Mouse (Mus musculus): Measurements from ENCODE around the gene Ap4m1. TPM values are rescaled to one million over a fixed set of nuclear protein-coding genes. Genes with fewer than 3 reads are reported as not detected.

Ap4m1 gene
- polyA plus RNA-seq (2016; fragmentation: Nextera tagmentation; extraction: Ambion mirVana) = 32.7 TPM in 2 replicates

DNA sequence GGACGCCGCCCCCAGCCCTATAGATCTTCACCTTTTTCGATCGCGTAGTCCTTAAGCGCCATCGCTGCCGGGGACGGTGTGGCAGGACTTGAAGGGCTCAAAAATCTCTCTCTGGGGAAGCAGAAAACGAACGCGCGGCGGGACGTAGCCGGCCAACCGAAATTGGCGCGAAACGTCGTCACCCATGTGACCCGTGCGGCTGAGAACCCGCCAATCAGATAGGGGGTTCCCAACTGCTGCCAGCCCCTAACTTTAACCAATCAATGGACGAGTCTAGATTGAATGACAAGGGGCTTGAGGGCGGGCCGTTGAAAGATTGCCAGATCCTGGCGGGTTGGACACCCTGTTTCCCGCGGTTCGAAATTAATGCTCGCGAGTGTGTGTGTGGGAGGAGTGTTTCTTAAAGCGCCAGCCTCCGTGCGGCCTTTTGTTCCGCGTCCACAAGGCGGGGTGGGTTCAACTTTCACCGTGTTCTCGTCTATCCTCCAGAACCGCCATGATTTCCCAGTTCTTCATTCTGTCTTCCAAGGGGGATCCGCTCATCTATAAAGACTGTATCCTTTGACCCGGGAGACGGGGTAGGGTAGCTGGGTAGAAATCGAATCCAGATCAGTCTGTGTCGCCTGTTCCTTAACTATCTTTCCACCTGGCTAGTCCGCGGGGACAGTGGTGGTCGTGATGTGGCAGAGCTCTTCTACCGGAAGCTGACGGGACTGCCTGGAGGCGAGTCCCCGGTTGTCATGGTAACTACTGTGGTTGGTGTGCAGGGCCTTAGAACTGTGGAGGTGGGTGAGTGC lies at the start of gene Ap4m1, which contains the start of gene Mcm7:
Gene Ap4m1 (plus strand): TSS at position 308 of the 797 bp plus-strand sequence.
Gene Mcm7 (minus strand): TSS at position 728 of the 797 bp plus-strand sequence.
- H3K9me3 ChIP-seq = no peaks in the 10 kb centered on the region
- peaks cover 36% of the 10 kb centered on the region for H3K4me1 ChIP-seq
- peak within 1 kb of the TSS; percentile 98 for H3K27ac ChIP-seq
- WGBS = under 1% methylated on average over 54 of the region's 54 CpGs
- no peaks in the 10 kb centered on the region for H3K27me3 ChIP-seq (ENCODE audit: poor library complexity, severe bottlenecking)
- peak within 1 kb of the TSS; percentile 85 for H3K4me3 ChIP-seq
- H3K36me3 ChIP-seq (replicated peaks) = peaks cover 74% of the 10 kb centered on the region
- peak; percentile 93 for DNase-seq (ENCODE audit: extremely low spot score, low spot score)

DNA sequence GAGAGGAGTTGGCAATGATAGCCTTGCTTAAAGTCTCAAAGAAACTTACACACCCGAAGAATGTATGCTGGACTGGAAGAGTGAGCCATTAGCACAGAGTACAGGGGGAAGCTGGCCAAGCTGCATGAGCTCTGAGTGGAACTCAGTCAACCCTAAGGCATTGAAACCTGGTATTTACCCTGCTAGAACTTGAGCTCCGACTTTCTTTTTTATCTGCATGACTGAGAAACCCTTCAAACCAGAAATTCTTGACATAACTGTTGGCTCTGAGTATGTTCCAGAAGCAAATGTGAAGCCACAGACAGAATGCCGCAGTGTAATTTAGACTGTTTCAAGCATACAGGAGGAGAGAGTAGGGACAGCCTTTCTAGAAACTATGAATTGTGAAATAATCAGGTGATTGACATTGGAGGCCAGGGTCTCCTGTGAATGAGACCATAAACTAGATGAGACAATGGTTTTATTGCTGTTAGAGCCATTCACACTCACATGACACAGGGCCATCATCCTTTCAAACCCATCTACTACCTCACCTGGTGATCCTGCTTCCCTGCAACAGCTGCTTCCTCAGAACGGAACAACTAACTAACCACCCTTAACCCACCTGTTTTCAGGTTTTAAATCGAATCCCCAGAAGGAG lies 39.3 kb upstream of the Ap4m1 start:
- H3K27me3 ChIP-seq (ENCODE audit: poor library complexity, severe bottlenecking) = no peaks in the 10 kb centered on the region
- H3K36me3 ChIP-seq (replicated peaks) = peaks cover 87% of the 10 kb centered on the region
- no peak for DNase-seq (ENCODE audit: extremely low spot score, low spot score)
- no peaks in the 10 kb centered on the region for H3K4me1 ChIP-seq
- H3K4me3 ChIP-seq = no peak overlapping the region
- 92% methylated on average over 5 of the region's 5 CpGs for WGBS
- no peaks in the 10 kb centered on the region for H3K9me3 ChIP-seq
- H3K27ac ChIP-seq = no peak overlapping the region

DNA sequence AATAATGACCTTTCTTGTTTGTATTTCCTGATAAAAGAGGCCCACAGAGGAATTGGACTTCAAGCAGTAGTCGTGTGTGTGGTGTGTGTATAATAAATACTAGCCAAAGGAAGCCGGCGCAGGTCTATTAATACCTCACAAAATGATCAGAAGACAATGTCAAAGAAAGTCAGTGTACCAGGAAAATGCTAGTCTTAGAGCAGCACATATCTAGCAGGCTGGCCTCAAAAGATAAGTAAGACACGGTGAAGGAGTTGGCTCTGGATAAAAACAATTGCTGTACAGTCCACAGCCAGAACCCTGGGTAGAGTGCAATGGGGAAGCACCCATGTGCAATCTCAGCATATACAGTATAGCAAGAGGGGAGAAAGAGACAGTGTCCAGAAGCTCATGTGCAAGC lies 34.5 kb upstream of the Ap4m1 start:
- no peaks in the 10 kb centered on the region for H3K27me3 ChIP-seq (ENCODE audit: poor library complexity, severe bottlenecking)
- H3K4me1 ChIP-seq = no peaks in the 10 kb centered on the region
- H3K36me3 ChIP-seq (replicated peaks) = peaks cover 59% of the 10 kb centered on the region
- no peak overlapping the region for H3K4me3 ChIP-seq
- DNase-seq (ENCODE audit: extremely low spot score, low spot score) = no peak
- WGBS = 95% methylated on average over 4 of the region's 4 CpGs
- H3K27ac ChIP-seq = no peak overlapping the region
- H3K9me3 ChIP-seq = no peaks in the 10 kb centered on the region

DNA sequence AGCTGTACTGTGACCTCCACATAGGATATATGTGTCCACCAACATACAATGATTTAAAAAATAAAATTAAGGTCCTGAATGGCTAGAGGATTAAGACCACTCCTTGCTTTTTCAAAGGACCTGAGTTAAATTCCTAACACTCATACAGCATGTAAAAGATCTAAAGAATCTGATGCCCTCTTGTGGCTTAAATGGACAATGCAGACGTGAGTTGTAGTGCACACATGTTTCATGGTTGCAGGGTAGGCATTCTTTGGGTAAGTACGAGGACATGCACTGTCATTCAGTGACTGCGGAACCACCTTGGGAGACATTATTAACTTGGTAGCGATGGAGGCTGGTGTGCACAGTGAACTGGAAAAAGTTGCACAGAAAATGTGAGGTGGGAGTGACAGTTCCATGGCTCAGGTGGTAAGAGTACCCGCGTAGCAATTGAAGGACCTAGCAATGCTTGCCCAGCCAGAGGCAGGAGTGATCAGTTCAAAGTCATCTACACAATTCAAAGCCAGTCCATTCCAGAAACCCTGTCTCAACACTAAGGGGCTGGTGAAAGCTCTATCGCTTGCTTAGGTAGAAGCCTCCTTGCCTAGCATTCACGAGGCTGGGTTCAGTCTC lies 33.8 kb upstream of the Ap4m1 start:
- WGBS = 67% methylated on average over 8 of the region's 8 CpGs
- DNase-seq (ENCODE audit: extremely low spot score, low spot score) = no peak
- Histone ChIP-seq H3K27ac (no peak overlapping the region), H3K27me3 (ENCODE audit: poor library complexity, severe bottlenecking) (no peaks in the 10 kb centered on the region), H3K4me3 (no peak overlapping the region), H3K9me3 (no peaks in the 10 kb centered on the region), H3K4me1 (no peaks in the 10 kb centered on the region), H3K36me3 (replicated peaks) (peaks cover 57% of the 10 kb centered on the region)

DNA sequence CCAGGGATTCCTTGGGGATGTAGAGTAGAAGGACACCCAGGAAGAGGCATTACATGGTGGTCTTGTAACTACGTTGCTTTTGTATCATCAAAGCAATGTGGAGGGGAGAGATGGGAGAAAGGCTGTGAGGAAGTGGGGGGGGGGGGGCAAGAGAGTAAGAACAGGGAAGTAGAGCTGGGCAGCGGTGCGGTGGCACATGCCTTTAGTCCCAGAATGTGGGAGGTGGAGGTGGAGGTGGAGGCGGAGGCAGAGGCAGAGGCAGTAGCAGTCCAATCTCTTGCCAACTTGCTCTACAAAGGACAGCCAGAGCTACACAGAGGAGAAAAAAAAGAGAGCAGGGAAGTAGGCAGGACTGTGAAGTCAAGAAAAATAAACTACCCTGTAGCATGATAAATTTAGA lies 33.2 kb upstream of the Ap4m1 start:
- Histone ChIP-seq H3K27ac (no peak overlapping the region), H3K36me3 (replicated peaks) (peaks cover 57% of the 10 kb centered on the region), H3K9me3 (no peaks in the 10 kb centered on the region; the same call in 1 of the 2 replicates), H3K27me3 (ENCODE audit: poor library complexity, severe bottlenecking) (no peaks in the 10 kb centered on the region), H3K4me1 (no peaks in the 10 kb centered on the region), H3K4me3 (no peak overlapping the region)
- 81% methylated on average over 4 of the region's 4 CpGs for WGBS
- DNase-seq (ENCODE audit: extremely low spot score, low spot score) = no peak

DNA sequence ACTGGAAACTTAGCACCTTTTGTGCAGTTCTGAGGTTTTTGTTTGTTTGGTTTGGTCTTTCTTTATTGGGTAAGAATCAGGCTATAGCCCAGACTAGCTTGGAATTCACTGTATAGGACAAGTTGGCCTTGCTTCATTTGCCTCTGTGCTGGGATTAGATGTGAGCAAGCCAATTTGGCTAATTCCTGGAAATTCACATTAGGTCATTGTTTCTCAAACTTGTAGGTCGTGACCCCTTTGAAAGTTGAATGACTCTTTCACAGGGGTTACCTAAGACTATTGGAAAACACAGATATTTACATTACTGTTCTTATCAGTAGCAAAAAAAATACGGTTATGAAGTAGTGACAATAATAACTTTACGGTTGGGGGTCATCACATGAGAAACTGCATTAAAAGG lies 17.4 kb upstream of the Ap4m1 start:
- Histone ChIP-seq H3K27ac (peak overlapping the region; percentile 98), H3K9me3 (no peaks in the 10 kb centered on the region), H3K4me3 (peak overlapping the region; percentile 86), H3K36me3 (replicated peaks) (peaks cover 40% of the 10 kb centered on the region), H3K27me3 (ENCODE audit: poor library complexity, severe bottlenecking) (no peaks in the 10 kb centered on the region), H3K4me1 (peaks cover 12% of the 10 kb centered on the region)
- WGBS = 87% methylated on average over 3 of the region's 3 CpGs
- DNase-seq (ENCODE audit: extremely low spot score, low spot score) = no peak

DNA sequence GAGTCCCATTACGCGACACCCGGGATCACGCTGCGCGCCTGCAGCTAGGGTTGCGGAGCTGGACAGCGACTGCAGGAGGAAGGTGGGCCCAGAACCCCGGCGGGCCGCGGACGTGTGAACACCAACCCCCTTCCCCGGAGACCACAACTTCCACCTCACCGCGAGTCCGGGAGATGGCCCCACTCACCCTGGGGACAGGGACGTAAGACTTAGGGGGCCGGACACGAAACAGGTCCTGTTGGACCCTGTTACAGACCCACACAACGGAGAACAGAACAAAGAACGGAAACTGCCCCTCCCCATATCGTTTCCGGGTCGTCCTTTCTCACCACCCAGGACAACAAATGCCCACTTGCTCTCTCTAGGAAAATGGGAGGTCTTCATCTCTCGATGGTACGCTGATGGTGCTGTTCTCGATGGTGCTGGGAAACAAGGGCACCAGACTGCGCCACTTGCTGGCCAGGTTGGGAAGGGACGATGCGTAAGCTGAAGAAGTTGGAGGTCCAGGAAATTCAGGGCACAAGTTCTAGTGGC lies 16.3 kb upstream of the Ap4m1 start, which contains the start of gene Zfp113:
Gene Zfp113 (minus strand): TSS at position 302 of the 534 bp plus-strand sequence.
- Histone ChIP-seq H3K27me3 (ENCODE audit: poor library complexity, severe bottlenecking) (no peaks in the 10 kb centered on the region), H3K4me3 (peak within 1 kb of the TSS; percentile 86), H3K9me3 (no peaks in the 10 kb centered on the region), H3K27ac (peak within 1 kb of the TSS; percentile 98), H3K4me1 (peaks cover 16% of the 10 kb centered on the region), H3K36me3 (replicated peaks) (peaks cover 34% of the 10 kb centered on the region)
- WGBS = under 1% methylated on average over 31 of the region's 31 CpGs
- DNase-seq (ENCODE audit: extremely low spot score, low spot score) = peak; percentile 90

DNA sequence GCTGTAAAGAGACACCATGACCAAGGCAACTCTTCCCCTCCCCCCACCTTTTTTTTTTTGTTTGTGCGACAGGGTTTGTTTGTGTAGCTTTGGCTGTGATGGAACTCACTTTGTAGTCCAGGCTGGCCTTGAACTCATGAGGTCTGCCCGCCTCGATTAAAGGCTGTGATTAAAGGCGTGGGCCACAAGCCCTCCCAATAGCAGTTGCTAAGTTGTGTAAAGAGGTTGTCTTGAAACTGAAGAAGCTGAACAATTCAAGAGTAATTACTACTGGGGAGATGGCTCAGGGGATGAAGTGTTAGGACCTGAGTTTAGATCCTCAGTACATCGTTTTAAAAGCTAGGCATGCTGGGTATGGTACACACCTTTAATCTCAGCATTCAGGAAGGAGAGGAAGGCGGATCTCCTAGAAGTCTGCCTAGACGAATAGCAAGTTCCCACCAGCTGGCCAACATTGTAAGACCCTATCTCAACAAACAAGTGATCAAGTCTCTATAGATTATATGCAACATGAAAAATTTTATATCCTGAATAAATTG lies 11.5 kb upstream of the Ap4m1 start:
- H3K27ac ChIP-seq = peak overlapping the region; percentile 91
- DNase-seq (ENCODE audit: extremely low spot score, low spot score) = no peak
- H3K9me3 ChIP-seq = no peaks in the 10 kb centered on the region
- H3K4me3 ChIP-seq = peak overlapping the region; percentile 80
- no peaks in the 10 kb centered on the region for H3K27me3 ChIP-seq (ENCODE audit: poor library complexity, severe bottlenecking)
- H3K36me3 ChIP-seq (replicated peaks) = peaks cover 33% of the 10 kb centered on the region
- peaks cover 20% of the 10 kb centered on the region for H3K4me1 ChIP-seq
- 72% methylated on average over 7 of the region's 7 CpGs for WGBS

DNA sequence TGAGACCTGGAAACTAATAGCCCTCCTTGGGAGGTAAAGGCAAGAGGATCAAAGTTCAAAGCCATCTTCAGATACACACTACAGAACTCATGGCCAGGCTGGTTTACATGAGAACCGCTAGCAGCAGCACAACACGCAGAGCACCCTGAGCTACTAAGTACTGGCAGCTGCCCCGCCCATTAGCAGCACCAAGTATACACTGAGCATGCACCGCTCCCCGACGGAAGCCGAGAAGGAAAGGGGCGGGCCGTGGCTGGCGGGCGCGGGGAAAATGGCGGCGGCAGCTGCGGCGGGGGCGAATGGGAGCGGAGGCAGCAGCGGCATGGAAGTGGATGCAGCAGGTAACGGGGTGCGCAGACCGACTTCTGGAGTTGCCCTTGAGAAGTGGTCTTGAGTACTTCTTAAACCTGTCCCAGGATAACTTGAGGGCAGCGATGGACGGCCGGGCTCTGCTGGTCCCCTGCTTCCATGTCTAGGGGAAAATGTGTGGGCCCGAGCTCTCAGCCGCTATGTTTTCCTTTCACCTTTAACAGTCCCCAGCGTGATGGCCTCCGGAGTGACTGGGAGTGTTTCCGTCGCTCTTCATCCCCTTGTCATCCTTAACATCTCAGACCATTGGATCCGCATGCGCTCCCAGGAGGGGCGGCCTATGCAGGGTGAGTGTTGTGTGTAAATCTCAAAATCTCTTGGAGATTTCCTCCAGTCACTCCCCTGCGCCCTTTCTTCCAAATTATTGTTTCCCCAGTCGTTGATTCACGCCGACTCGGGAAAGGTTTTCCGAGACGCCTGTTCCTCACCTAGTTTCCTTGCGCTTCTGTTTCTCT lies 10.7 kb upstream of the Ap4m1 start, which contains the start of gene Cops6:
Gene Cops6 (plus strand): TSS at position 230 of the 824 bp plus-strand sequence.
- Histone ChIP-seq H3K27me3 (ENCODE audit: poor library complexity, severe bottlenecking) (no peaks in the 10 kb centered on the region), H3K4me1 (peaks cover 26% of the 10 kb centered on the region), H3K4me3 (peak within 1 kb of the TSS; percentile 80), H3K27ac (peak within 1 kb of the TSS; percentile 91), H3K9me3 (no peaks in the 10 kb centered on the region), H3K36me3 (replicated peaks) (peaks cover 41% of the 10 kb centered on the region)
- whole genome bisulfite sequencing = 1% methylated on average over 42 of the region's 42 CpGs
- DNase-seq (ENCODE audit: extremely low spot score, low spot score) = peak; percentile 95

DNA sequence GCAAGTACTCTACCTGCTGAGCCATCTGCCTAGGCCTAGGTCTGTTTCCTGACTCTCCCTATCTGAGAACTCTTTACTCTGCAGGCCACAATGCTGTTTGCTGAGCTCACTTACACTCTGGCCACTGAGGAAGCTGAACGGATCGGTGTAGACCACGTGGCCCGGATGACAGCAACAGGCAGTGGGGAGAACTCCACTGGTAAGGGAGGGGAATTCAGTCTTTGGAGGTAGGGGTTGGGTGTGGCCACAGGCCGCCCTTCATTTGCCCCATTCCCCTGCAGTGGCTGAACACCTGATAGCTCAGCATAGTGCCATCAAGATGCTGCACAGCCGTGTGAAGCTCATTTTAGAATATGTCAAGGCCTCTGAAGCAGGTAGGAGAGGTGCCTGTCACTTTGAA lies 8.8 kb upstream of the Ap4m1 start:
- peaks cover 61% of the 10 kb centered on the region for H3K36me3 ChIP-seq (replicated peaks)
- 77% methylated on average over 6 of the region's 6 CpGs for WGBS
- H3K9me3 ChIP-seq = no peaks in the 10 kb centered on the region
- no peak for DNase-seq (ENCODE audit: extremely low spot score, low spot score)
- peaks cover 31% of the 10 kb centered on the region for H3K4me1 ChIP-seq
- no peak overlapping the region for H3K27ac ChIP-seq
- H3K4me3 ChIP-seq = peak overlapping the region; percentile 0; the same call in 1 of the 2 replicates
- no peaks in the 10 kb centered on the region for H3K27me3 ChIP-seq (ENCODE audit: poor library complexity, severe bottlenecking)

DNA sequence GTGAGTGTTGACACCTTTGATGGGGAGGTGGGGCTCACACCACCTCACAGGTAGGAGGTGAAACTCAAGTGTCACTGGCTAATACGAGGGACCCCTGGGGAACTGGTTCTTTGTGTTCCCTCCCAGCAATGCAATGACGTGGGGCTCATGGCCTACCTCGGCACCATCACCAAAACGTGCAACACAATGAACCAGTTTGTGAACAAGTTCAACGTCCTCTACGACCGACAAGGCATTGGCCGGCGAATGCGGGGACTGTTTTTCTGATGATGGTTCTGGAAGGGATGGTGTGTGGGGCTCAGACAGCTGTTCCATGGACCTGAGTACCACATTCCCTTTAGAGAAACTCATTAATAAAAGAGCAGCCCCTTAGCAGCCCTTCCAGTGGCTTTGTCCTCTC lies 8.2 kb upstream of the Ap4m1 start:
- Histone ChIP-seq H3K27me3 (ENCODE audit: poor library complexity, severe bottlenecking) (no peaks in the 10 kb centered on the region), H3K9me3 (no peaks in the 10 kb centered on the region), H3K36me3 (replicated peaks) (peaks cover 66% of the 10 kb centered on the region), H3K27ac (no peak overlapping the region), H3K4me3 (no peak overlapping the region; the same call in 1 of the 2 replicates), H3K4me1 (peaks cover 31% of the 10 kb centered on the region)
- WGBS = 82% methylated on average over 10 of the region's 10 CpGs
- DNase-seq (ENCODE audit: extremely low spot score, low spot score) = no peak

Measured in forebrain, embryonic 10.5 days (tissue).